Mouse (Mus musculus) brain, adult 2 months (tissue): Measurements from ENCODE around the gene Smarca4.

Source experiments
- DNase-seq: peaks from one replicate; pipeline ENCODE4 v3.0.0; 2011; ENCODE audit warnings: low read depth, low spot score

Smarca4 gene

DNA sequence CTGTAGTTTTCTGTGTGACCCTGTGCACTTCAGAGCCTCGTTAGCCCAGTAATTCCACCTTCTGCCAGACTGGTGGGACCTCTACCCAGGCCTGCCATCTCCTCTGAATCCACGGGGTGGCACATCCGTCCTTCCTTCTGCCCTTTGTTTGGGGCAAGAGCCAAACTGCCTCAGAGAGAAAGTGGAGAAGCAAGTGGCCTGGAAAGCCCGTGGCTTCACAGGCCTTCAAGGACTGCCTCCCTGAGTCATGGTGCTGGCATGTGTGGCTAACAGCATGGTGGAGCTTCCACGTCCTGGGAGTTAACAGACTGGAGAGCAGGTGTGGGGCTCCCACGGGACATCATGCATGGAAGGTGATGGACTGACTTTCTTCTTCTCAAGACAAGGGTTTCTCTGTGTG, 135.4 kb downstream of the Smarca4 start:
- DNase-seq, result peak; percentile 79

DNA sequence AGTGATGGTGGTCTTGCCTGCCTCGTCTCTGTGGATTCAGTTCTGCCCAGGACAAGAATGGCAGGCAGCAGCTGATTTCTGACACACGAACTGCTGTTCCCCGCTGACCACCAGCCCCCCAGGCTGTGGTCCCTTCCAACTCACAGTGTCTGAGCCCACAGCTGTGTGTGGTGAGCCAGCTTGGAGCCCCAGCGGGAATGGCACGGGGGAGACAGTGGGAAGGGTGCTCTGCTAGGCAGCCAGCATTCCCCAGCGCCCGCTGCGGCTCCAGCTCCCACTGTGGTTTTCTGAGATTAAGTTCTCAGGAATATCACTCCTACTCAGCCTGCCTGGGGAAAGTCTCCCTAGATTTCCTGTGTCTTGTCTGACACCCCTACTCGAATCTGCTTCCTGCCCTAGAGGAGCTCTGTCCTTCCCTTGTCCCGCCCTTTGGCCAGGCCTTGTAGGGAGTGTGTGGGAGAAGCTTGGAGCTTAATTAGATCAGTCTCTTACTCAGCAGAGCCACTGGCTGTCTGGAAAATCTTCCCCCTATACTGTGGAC, 136.4 kb downstream of the Smarca4 start:
- peak; percentile 70 for DNase-seq
